Mouse (Mus musculus) brain, embryonic 14.5 days (tissue): ENCODE measurements around the gene Olfr1158.
"Not testable (repeated sequence)": the region's sequence is repeated elsewhere in the genome, so short reads cannot be mapped to it uniquely, and the experiment has no call there.

ENCODE experiments used
- CTCF ChIP-seq: fragments of 200-500 bp; IDR thresholded peaks from 2 replicates; pipeline ENCODE4 v1.5.1; 2012; ENCODE audit warnings: inconsistent platforms, mild to moderate bottlenecking, moderate library complexity, borderline replicate concordance; ENCODE audit not compliant: insufficient read depth, insufficient read length; ENCODE audit errors: extremely low read depth
- POLR2A ChIP-seq: fragments of 200-500 bp; IDR thresholded peaks from 2 replicates; pipeline ENCODE4 v1.6.1; 2012; ENCODE audit warnings: mild to moderate bottlenecking, inconsistent platforms, borderline replicate concordance; ENCODE audit not compliant: poor library complexity, insufficient read depth, insufficient read length, severe bottlenecking; ENCODE audit errors: extremely low read depth

- TF ChIP-seq CTCF, POLR2A: not testable (repeated sequence)
These were observed 32.6 kb downstream of the Olfr1158 start, which contains the start of gene Olfr1161 for GRCm38 (mm10) chr2:88022474-88022873.
